Mouse (Mus musculus) heart, adult 2 months (tissue): ENCODE data around the gene Amigo3.

Experiments
- CTCF ChIP-seq: fragments of 200-600 bp; IDR thresholded peaks from 2 replicates; pipeline ENCODE4 v1.8.1; 2022; ENCODE audit warnings: antibody characterized with exemption, mild to moderate bottlenecking, moderate library complexity
- EP300 ChIP-seq: fragments of 200-500 bp; IDR thresholded peaks from 2 replicates; pipeline ENCODE4 v1.6.1; 2011; ENCODE audit warnings: low read depth, low read length, control low read depth; ENCODE audit not compliant: insufficient read depth
- POLR2A ChIP-seq: fragments of 200-500 bp; IDR thresholded peaks from 2 replicates; pipeline ENCODE4 v1.6.1; 2011; ENCODE audit warnings: mild to moderate bottlenecking, low read depth, low read length, control low read depth; ENCODE audit not compliant: insufficient read depth

DNA sequence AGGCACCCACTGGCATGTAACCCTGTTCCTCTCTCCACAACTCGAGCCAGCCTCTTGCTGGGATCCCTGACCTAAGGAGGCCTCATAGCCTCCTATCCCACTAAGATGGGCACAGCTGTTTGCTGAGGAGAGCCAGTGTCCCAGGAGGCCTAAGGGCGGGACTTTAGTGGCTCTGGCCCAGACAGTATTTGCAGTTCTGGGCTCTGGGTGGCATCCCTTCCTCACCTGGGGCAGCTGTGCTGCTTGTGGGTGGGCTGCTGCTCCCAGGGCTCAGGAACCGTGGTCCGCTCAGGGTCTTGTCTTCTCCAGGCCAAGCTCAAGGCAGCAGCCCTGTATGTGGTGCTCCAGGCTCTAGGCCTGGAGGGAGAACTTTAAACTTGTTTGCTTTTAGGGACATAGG, 6.4 kb upstream of the Amigo3 start:
- TF ChIP-seq CTCF (no peak), POLR2A (no peak), EP300 (no peak)
